Mouse (Mus musculus) kidney, postnatal 36 days (tissue): Measurements from ENCODE around the gene T2.
"Not testable (repeated sequence)": the region's sequence is repeated elsewhere in the genome, so short reads cannot be mapped to it uniquely, and the experiment has no call there.

Experiments
- DNase-seq, 2 experiments: peaks; one replicate each; pipeline ENCODE4 v3.0.0; 2021 to 2022; ENCODE audit warnings: mixed read lengths in 2 of 2

Gene T2

GRCm38 (mm10) chr17:8367514-8368480 lies 12.0 kb downstream of the T2 start:
- DNase-seq: no peak

GRCm38 (mm10) chr17:8368570-8368969 lies 12.8 kb downstream of the T2 start:
- DNase-seq: no peak

- DNase-seq: no peak
Measured at GRCm38 (mm10) chr17:8369171-8369570, 13.4 kb downstream of the T2 start.

- no peak for DNase-seq
Measured at GRCm38 (mm10) chr17:8370634-8371229, 14.9 kb downstream of the T2 start.

- DNase-seq: peak; percentile 56 to 70
Measured at GRCm38 (mm10) chr17:8371834-8372233, 16.0 kb downstream of the T2 start.

GRCm38 (mm10) chr17:8372286-8373046 lies 16.7 kb downstream of the T2 start:
- DNase-seq: peak; percentile 67 to 86

- DNase-seq: no peak
Measured at GRCm38 (mm10) chr17:8377298-8377697, 21.5 kb downstream of the T2 start.

GRCm38 (mm10) chr17:8385441-8385840 lies 29.6 kb downstream of the T2 start:
- DNase-seq: no peak

GRCm38 (mm10) chr17:8388463-8388862 lies 32.7 kb downstream of the T2 start:
- peak; percentile 31 to 82 for DNase-seq

GRCm38 (mm10) chr17:8388990-8389789 lies 33.4 kb downstream of the T2 start:
- DNase-seq: no peak

GRCm38 (mm10) chr17:8389790-8390095 lies 34.0 kb downstream of the T2 start:
- DNase-seq: no peak

- no peak for DNase-seq
Measured at GRCm38 (mm10) chr17:8390487-8390886, 34.7 kb downstream of the T2 start.

GRCm38 (mm10) chr17:8396371-8396770 lies 40.6 kb downstream of the T2 start:
- DNase-seq: no peak

- DNase-seq: no peak
Measured at GRCm38 (mm10) chr17:8397946-8398345, 42.2 kb downstream of the T2 start.

- DNase-seq: not testable (repeated sequence)
Measured at GRCm38 (mm10) chr17:8403932-8404331, 48.1 kb downstream of the T2 start.

- no peak for DNase-seq
Measured at GRCm38 (mm10) chr17:8406285-8406684, 50.5 kb downstream of the T2 start.

GRCm38 (mm10) chr17:8408002-8408401 lies 52.2 kb downstream of the T2 start:
- DNase-seq: not testable (repeated sequence)

GRCm38 (mm10) chr17:8408589-8409295 lies 53.0 kb downstream of the T2 start:
- DNase-seq: peak; percentile 12

GRCm38 (mm10) chr17:8410330-8410729 lies 54.5 kb downstream of the T2 start:
- DNase-seq: no peak

GRCm38 (mm10) chr17:8413656-8414055 lies 57.9 kb downstream of the T2 start:
- peak; percentile 46 to 71 for DNase-seq

- no peak for DNase-seq
Measured at GRCm38 (mm10) chr17:8415533-8415932, 59.7 kb downstream of the T2 start.

GRCm38 (mm10) chr17:8416865-8417264 lies 61.1 kb downstream of the T2 start:
- DNase-seq: no peak
